Mouse (Mus musculus) hindbrain, embryonic 16.5 days (tissue): ENCODE measurements around the gene Ppp2r5c. TPM values are rescaled to one million over a fixed set of nuclear protein-coding genes. Genes with fewer than 3 reads are reported as not detected.

Experiments
- ATAC-seq: fragments of 200-750 bp; cut with Nextera tagmentation; 2 replicates; pipeline ENCODE4 v1.8.0; 2017; ENCODE audit warnings: moderate TSS enrichment, moderate library complexity
- H3K27ac ChIP-seq: fragments of 300-500 bp; sonication (generic); 2 replicates; pipeline ENCODE4 v1.5.1; 2014; ENCODE audit warnings: low read depth, mild to moderate bottlenecking, control low read depth, low read length, moderate library complexity
- H3K27me3 ChIP-seq: fragments of 300-500 bp; sonication (generic); replicated peaks from 2 replicates; pipeline ENCODE4 v1.6.1; 2014; ENCODE audit warnings: low read length; ENCODE audit not compliant: control insufficient read depth, insufficient read depth
- H3K36me3 ChIP-seq: fragments of 300-500 bp; sonication (generic); 2 replicates; pipeline ENCODE4 v1.6.1; 2014; ENCODE audit warnings: mild to moderate bottlenecking, low read length, moderate library complexity, mixed read lengths; ENCODE audit not compliant: control insufficient read depth, insufficient read depth
- H3K4me1 ChIP-seq: fragments of 300-500 bp; sonication (generic); 2 replicates; pipeline ENCODE4 v1.6.1; 2014; ENCODE audit warnings: low read depth, low read length; ENCODE audit not compliant: control insufficient read depth, insufficient read depth
- H3K4me2 ChIP-seq: fragments of 300-500 bp; sonication (generic); 2 replicates; pipeline ENCODE4 v1.6.1; 2014; ENCODE audit warnings: mild to moderate bottlenecking, low read length, control low read depth, moderate library complexity
- H3K4me3 ChIP-seq: fragments of 300-500 bp; sonication (generic); 2 replicates; pipeline ENCODE4 v1.5.1; 2014; ENCODE audit warnings: mild to moderate bottlenecking, low read length, control low read depth, moderate library complexity
- H3K9ac ChIP-seq: fragments of 300-500 bp; sonication (generic); 2 replicates; pipeline ENCODE4 v1.6.1; 2014; ENCODE audit warnings: low read depth, mild to moderate bottlenecking, control low read depth, low read length, moderate library complexity
- H3K9me3 ChIP-seq: fragments of 300-500 bp; sonication (generic); 2 replicates; pipeline ENCODE4 v1.6.1; 2014; ENCODE audit warnings: mild to moderate bottlenecking, low read length, moderate library complexity; ENCODE audit not compliant: control insufficient read depth
- WGBS: fragments of 180-500 bp; shearing (Covaris S2); extraction: QIAGEN DNeasy Blood & Tissue Kit; methylation state at CpG from one replicate; pipeline ENCODE4 v1.1.7; 2014; 5-methylcytosine and 5-hydroxymethylcytosine counted together
- polyA plus RNA-seq: library from polyadenylated mRNA; unstranded; fragments of >200 nt; fragmentation: Nextera tagmentation; extraction: Ambion mirVana; gene quantifications from 2 replicates; pipeline ENCODE4 v1.2.1, GENCODE M21; 2015

Gene Ppp2r5c
- polyA plus RNA-seq, 1 experiment from 2014 or later = 136 TPM

DNA sequence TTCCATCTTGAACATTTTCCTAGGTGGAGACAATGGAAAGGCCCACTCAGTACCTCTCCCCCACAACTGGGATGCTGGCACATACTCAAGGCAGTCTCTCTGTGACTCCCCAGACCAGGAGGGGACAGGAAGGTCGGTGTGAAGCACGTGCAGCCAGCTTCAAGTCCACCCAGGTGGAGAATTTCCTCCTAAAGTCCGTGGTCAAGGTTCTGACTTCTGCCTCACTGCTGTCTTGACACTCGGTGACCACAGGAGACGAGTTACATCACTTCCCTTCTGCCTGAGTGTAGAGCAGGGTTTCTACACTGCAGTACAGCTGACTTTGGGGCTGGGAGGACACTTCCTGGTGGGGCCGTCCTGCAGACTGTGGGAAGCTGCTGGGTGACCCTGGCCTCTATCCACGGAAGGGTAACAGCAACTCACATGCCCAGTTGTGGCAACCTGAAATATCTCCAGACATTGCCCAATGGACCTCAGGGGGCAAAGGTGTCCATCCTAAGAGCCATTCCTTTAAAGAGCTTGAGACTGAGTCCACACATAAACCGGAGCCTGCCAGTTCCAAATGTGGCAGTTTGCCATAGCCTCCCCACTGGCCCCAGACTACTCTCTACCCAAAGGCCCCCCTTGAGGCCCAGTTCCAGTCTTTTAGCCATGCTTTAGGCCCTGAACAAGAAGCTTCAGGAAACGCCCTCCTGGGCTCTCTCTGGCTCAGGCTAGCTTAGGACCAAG, 10.1 kb upstream of the Ppp2r5c start:
- H3K9ac ChIP-seq = no peak overlapping the region
- H3K27ac ChIP-seq = no peak overlapping the region
- no peaks in the 10 kb centered on the region for H3K36me3 ChIP-seq
- no peak for ATAC-seq
- H3K9me3 ChIP-seq = no peaks in the 10 kb centered on the region
- no peak overlapping the region for H3K4me3 ChIP-seq
- no peaks in the 10 kb centered on the region for H3K4me1 ChIP-seq
- H3K27me3 ChIP-seq = no peaks in the 10 kb centered on the region
- 64% methylated on average over 9 of the region's 9 CpGs for WGBS
- H3K4me2 ChIP-seq = no peak overlapping the region

DNA sequence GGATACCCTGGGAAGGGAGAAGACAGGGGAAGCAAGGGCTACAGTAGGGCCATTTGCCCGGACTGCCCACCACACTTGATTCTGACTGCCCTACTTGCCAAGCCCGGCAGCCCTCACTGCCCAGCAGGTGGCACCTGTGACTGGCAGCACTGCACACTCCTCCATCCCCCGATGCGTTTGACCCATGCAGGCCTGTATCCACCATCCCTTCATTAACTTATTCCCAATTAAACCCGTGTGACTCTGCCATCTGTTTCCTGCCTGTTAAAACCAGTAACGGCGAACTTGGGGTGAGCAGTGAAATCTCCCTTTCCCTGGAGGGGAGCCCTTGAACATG, 9.6 kb upstream of the Ppp2r5c start:
- Histone ChIP-seq H3K27ac (no peak overlapping the region), H3K4me3 (no peak overlapping the region), H3K4me1 (no peaks in the 10 kb centered on the region), H3K9me3 (no peaks in the 10 kb centered on the region), H3K4me2 (no peak overlapping the region), H3K36me3 (no peaks in the 10 kb centered on the region), H3K9ac (no peak overlapping the region), H3K27me3 (no peaks in the 10 kb centered on the region)
- no peak for ATAC-seq
- 34% methylated on average over 7 of the region's 7 CpGs for WGBS

DNA sequence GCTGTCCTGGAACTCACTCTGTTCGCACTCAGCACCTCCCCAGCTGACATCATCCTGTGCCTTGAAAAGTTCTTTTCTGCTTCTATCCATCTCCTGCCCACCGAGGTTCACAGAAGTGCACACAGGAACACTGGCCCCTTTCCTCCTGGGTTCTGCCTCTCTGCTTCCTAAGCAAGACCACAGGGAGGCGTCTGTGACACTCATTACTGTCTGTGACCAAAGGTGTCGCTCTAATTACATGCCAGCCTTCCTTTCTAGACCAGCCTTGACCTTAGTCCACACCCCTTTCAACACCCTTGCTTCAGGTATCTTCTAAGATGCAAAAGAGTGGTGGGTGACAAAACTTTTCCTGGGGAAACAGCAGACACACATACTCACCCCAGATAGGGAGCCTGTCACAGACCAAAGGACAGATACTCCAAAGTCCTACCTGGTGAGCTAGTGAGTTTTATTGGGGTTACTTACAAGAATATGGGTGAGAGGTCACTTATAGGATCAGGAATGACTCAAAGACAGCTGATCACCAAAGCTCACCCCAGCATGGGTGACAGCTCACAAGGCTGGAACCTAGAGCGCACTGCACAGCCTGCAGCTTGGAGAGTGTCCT, 8.4 kb upstream of the Ppp2r5c start:
- no peak overlapping the region for H3K4me2 ChIP-seq
- H3K27me3 ChIP-seq = no peaks in the 10 kb centered on the region
- WGBS = 50% methylated on average over 5 of the region's 5 CpGs
- H3K9me3 ChIP-seq = no peaks in the 10 kb centered on the region
- ATAC-seq = no peak
- H3K4me3 ChIP-seq = no peak overlapping the region
- no peak overlapping the region for H3K27ac ChIP-seq
- no peaks in the 10 kb centered on the region for H3K36me3 ChIP-seq
- no peak overlapping the region for H3K9ac ChIP-seq
- no peaks in the 10 kb centered on the region for H3K4me1 ChIP-seq

DNA sequence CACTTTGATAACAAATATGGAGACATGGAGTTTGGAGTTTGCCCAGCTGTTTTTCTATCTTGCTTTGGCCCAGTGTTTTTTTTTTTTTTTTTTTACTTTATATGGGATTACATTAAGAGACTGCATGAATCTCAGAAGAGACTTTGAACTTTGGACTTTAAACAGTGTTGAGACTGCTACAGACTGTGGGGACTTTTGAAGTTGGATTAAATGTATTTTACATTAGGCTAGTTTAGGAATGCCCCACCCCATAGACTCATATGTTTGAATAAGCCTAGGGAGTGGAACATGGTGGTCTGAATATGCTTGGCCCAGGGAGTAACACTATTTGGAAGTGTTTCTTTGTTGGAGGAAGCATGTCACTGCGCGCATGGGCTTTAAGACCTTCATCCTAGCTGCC, 4.7 kb upstream of the Ppp2r5c start:
- Histone ChIP-seq H3K4me2 (no peak overlapping the region), H3K36me3 (no peaks in the 10 kb centered on the region), H3K4me1 (no peaks in the 10 kb centered on the region; the same call in 1 of the 2 replicates), H3K27me3 (no peaks in the 10 kb centered on the region; the same call in 1 of the 2 replicates), H3K4me3 (no peak overlapping the region), H3K27ac (no peak overlapping the region), H3K9ac (no peak overlapping the region), H3K9me3 (no peaks in the 10 kb centered on the region)
- 95% methylated on average over 2 of the region's 2 CpGs for WGBS
- no peak for ATAC-seq

DNA sequence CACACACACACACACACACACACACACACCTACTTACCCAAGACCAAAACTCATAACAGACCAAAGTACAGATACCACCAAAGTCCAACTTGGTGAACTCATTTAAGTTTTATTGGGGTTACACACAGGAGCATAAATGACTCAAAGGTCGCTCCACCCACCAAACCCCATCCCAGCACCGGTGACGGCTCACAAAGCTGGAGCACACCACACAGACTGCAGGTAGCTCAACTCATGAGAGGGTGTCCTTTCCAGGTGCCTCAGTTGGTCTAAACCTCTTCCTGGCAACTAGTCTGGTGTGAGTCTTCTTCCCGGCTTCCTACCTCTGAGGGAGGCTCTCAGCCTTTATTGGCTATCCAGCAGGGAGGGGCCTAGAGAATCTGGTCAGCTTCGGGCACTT, 2.4 kb upstream of the Ppp2r5c start:
- WGBS = 80% methylated on average over 5 of the region's 5 CpGs
- no peak overlapping the region for H3K27ac ChIP-seq
- no peak overlapping the region for H3K4me2 ChIP-seq
- peaks cover under 1% of the 10 kb centered on the region; the same call in 1 of the 2 replicates for H3K36me3 ChIP-seq
- no peaks in the 10 kb centered on the region; the same call in 1 of the 2 replicates for H3K27me3 ChIP-seq
- ATAC-seq = no peak
- H3K9ac ChIP-seq = no peak overlapping the region
- no peaks in the 10 kb centered on the region for H3K9me3 ChIP-seq
- no peak overlapping the region for H3K4me3 ChIP-seq
- peaks cover 8% of the 10 kb centered on the region for H3K4me1 ChIP-seq

DNA sequence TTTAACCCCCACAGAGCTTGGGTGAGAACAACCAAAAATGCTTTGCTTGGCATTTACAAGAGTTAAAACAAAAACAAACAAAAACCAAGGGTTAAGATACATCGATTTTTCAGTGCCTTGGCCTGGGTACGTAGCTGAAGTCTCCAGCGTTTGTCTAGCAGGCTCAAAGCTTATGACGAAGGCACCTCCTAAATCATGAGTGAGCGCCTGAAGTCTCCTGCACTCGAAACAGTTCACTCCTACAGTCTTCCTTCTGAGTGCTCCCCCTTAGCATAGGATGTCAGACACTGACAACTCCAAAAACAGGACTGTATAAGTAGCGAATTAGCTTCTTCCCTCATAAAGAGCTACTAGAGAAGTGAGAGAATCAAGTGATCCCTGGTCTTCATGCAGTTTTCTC, 1.1 kb upstream of the Ppp2r5c start:
- 44% methylated on average over 7 of the region's 7 CpGs for WGBS
- ATAC-seq = no peak
- Histone ChIP-seq H3K27ac (no peak overlapping the region; the same call in 1 of the 2 replicates), H3K9ac (peak overlapping the region; percentile 79), H3K36me3 (peaks cover 3% of the 10 kb centered on the region; the same call in 1 of the 2 replicates), H3K4me1 (peaks cover 8% of the 10 kb centered on the region), H3K4me2 (peak overlapping the region; percentile 73), H3K9me3 (no peaks in the 10 kb centered on the region), H3K4me3 (peak overlapping the region; percentile 89), H3K27me3 (no peaks in the 10 kb centered on the region; the same call in 1 of the 2 replicates)

DNA sequence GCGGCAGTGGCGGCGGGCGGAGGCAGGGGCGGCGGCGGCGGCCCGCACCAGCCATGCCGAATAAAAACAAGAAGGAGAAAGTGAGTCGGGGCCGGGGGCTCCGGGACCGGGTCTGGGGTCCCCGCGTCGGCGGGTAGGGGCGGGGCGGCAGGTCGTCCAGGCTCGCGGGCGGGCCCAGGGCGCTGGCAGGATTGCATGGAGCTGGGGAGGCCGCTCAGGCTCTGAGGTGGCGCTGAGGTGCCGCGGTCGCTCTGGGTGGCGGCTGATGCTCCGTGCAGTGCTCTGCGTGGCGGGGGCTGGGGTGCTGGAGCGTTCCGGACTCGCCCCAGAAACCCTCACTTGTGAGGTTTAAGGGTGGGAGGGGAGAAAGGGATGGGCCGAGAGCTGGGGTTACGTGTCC, 386 bp downstream of the Ppp2r5c start:
- peak; percentile 45 for ATAC-seq
- H3K4me2 ChIP-seq = peak overlapping the region; percentile 78
- peak overlapping the region; percentile 95 for H3K9ac ChIP-seq
- peaks cover 3% of the 10 kb centered on the region; the same call in 1 of the 2 replicates for H3K36me3 ChIP-seq
- H3K4me1 ChIP-seq = peaks cover 8% of the 10 kb centered on the region
- no peaks in the 10 kb centered on the region for H3K9me3 ChIP-seq
- peak overlapping the region; percentile 90 for H3K27ac ChIP-seq
- WGBS = 0% methylated on average over 32 of the region's 39 CpGs
- H3K4me3 ChIP-seq = peak overlapping the region; percentile 89
- H3K27me3 ChIP-seq = no peaks in the 10 kb centered on the region; the same call in 1 of the 2 replicates

DNA sequence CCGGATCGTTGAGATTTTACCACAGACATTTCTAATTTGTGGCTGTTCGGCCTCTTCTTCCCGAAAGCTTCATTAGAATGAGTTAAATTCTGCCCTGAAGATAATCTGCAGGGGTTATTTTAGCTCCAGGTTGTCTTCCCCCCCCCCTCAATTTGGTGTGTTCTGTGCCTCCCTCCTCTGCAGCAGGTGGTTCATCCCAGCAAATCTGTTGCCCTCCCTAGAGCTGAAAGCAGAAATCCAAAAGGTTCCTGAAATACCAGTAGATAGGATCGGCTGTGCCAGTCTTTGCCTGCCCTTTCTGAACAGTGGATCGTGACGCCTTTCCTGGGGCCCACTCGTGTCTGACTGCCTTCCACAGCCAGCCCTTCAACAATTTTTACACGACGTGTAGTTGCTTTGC, 1.8 kb downstream of the Ppp2r5c start:
- 83% methylated on average over 10 of the region's 10 CpGs for WGBS
- H3K9ac ChIP-seq = peak overlapping the region; percentile 13; the same call in 1 of the 2 replicates
- H3K27me3 ChIP-seq = no peaks in the 10 kb centered on the region; the same call in 1 of the 2 replicates
- H3K4me3 ChIP-seq = no peak overlapping the region
- peaks cover 3% of the 10 kb centered on the region; the same call in 1 of the 2 replicates for H3K36me3 ChIP-seq
- H3K27ac ChIP-seq = no peak overlapping the region
- H3K4me1 ChIP-seq = peaks cover 8% of the 10 kb centered on the region
- H3K9me3 ChIP-seq = no peaks in the 10 kb centered on the region
- no peak for ATAC-seq
- H3K4me2 ChIP-seq = no peak overlapping the region

DNA sequence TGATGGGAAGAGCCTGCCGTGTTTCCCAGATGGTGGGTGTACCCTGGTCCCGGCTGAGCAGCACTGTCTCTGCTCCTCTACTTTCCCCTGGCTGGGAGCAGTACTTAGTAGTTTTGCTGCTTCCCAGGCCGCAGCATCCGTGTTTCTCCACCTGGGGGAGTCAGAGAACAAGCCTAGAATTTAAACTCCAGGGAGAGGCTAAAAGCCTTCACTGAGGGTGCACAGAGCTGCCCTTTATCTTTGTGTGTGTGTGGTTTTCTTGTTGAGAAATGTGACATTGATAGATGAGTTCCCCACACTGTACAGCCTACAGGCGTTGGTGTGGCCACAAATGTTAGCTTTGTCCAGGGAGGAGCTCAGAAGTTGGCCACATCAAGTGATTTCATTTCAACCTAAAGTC, 7.3 kb downstream of the Ppp2r5c start:
- 12% methylated on average over 5 of the region's 5 CpGs for WGBS
- Histone ChIP-seq H3K4me1 (no peaks in the 10 kb centered on the region), H3K27me3 (no peaks in the 10 kb centered on the region), H3K4me3 (no peak overlapping the region), H3K9me3 (no peaks in the 10 kb centered on the region), H3K27ac (no peak overlapping the region), H3K9ac (no peak overlapping the region), H3K4me2 (no peak overlapping the region), H3K36me3 (peaks cover 3% of the 10 kb centered on the region; the same call in 1 of the 2 replicates)
- ATAC-seq = peak; percentile 86
